Mouse (Mus musculus): ENCODE measurements around the gene Cdkal1. TPM values are rescaled to one million over a fixed set of nuclear protein-coding genes. Genes with fewer than 3 reads are reported as not detected.
A peak's percentile ranks its signal among the peaks of the same experiment; 100 is the strongest.

Cdkal1 gene
- total RNA-seq, 4 experiments from 2014 or later: 25.5 to 36.4 (median 32.8) TPM

DNA sequence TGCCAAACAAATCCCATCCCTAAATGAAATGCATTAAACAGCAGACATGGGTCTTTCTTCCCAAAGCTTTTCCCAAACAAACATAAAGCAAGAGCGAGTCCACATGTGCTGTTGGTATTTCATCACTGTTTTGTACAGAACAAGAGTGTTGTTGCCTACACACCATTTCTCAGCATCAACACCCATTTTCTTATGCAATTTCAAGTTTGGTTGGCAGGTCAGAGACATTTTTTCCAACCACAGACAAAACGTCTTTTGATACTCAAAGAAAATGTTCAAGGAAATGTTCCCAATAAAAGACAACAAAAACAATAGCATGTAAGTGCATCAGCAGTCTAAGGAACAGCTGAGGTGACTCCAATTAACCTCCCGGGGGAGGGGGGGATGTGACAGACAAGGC, 219.9 kb downstream of the Cdkal1 start:
- DNase-seq (ENCODE audit: low spot score in 2 of 2): no peak

DNA sequence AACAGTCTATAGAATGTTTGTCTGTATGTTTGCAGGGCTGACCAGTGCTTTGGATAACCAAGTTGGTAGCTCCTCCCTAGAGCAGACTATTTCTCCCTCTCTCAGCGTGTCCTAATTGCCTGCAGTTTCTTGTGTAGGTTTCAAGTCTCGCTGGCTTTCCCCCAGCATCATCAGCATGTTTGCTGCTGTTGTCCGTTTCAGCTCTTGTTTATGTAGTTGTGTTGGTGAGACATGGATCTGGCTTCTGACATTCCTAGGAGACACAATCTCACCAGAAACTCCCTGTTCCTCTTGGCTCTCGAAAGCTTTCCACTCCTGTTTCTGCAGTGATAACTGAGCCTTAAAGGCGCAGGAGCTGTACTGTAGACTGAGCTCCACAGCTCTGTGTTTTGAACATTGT, 224.1 kb downstream of the Cdkal1 start:
- DNase-seq (ENCODE audit: low spot score in 2 of 2): peak; percentile 47 to 59

DNA sequence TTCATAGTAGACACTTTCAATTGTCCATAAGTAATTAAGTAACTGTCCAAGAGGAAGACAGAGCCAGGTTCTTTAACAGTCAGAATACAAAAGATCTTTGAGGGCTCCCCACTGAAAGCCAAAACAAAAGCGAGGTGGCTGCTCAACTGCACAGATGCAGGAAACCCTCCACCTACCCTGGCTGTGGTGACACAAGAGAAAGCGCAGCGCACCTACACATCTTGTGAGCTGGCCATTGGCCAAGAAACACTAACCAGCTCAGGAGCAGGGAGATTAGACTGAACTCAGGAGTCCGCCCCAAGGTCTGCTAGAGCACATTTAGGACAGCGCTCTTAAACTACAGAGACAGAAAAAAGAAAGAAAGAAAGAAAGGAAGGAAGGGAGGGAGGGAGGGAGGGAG, 226.9 kb downstream of the Cdkal1 start:
- DNase-seq (ENCODE audit: low spot score in 2 of 2): no peak

DNA sequence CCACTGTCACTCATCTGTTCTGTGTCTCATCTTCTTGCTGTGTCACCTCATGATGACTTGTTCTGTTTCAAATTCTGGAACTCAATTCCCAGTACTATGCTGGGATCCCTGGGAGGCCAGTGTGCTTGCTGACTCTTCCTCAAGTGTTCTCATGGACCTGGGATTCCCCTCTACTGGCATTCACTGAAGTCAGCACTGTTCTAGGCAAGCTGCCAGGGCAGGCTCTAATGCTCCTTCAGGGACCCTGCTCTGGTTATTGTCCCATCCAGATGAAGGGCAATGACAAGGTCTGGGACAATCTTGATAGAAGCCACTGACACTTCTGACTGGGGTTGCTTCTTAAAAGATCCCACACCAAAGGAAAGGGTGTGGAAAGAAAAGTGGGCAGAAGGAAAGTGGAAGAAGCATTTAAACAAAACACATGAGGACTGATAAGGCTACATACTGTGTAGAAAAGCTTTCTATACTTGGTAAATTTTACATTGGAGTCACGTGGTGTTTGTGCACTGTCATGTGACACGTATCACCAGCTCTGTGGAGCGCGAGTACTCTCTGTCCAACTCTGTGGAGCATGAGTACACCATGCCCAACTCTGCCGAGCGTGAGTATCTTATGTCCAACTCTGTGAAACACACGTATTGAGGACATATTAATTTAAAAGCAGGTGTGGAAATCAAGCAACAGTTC, 227.9 kb downstream of the Cdkal1 start:
- peak; percentile 51 for DNase-seq (ENCODE audit: low spot score in 2 of 2)

DNA sequence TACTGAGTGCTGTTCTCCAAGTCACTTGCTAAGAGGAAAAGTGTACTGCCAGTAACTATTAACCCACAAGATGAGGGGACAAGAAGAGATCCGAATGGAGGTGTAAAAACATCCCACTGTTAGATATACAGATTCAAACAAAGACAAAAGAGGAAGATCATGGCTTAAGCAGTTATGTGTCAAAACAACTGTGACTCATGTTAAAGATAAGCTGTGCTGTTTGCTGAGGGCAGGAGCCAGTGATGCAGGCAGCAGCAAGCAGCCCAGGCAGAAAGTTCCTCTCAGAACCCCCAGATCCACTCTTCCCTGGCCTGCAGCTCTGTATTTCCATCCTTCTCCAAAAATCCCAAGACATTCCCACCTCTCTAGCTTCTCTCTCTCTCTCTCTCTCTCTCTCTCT, 230.5 kb downstream of the Cdkal1 start:
- no peak for DNase-seq (ENCODE audit: low spot score in 2 of 2)

DNA sequence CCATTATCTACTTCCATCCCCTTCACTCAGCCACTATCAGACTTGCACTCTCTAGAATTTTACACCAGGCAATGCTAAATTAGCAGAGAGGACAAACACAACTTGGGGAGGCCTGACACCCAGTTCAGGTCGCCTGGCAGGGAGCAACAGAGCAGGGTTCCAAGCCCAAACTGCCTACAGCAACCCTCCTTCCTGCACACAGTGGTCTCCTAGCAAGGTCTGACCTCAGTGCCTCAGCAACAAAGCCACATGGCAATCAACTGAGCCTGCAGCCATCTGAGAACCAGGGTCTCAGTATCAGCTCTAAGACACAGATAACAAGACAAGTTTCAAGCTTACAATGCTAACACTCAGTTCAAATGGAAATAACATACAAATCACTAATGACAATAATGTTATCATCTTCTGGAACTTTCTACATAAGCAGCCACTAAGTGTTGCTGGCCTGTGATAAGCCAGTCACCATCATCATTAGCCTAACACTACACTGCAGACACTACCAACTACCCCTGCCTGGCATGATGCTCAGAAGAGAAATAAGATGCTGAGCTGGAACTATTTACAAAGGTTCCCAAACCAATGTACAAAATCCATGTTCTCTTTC, 231.7 kb downstream of the Cdkal1 start:
- no peak for DNase-seq (ENCODE audit: low spot score in 2 of 2)

DNA sequence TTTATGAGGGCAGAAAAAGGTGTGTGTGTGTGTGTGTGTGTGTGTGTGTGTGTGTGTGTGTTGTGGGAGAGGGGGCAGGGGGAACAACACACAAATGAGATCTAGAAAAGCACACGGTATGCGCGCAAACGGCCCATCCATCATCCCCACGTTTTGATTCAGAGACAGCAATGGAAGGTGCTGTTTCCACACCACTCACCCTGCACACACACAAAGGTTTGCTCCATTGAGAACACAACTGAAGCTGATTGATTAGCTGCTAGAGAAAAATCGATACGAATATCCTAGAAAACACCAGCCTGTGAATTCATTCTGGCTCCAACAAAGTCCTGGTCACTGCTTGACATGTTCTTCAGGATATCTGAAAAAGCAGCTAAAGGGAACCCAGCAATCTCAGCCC, 233.6 kb downstream of the Cdkal1 start:
- no peak for DNase-seq (ENCODE audit: low spot score in 2 of 2)

DNA sequence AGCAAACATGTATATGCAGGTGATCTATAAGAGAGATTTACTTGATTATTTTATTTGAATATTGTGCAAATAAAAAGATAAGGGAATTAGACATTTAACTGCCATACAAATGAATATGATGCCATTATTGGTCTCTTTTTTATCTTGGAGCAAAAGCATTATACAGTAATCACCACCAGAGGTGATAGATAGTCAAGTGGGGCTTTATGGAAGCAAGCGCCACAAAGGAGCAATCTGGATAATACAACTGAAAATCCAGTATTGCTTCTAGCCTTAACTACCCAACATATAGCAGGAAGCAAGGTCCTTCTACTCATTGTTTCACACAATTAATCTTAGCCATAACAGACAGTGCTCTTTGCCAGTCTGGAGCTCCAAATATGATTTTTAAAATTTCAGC, 234.1 kb downstream of the Cdkal1 start:
- no peak for DNase-seq (ENCODE audit: low spot score in 2 of 2)

DNA sequence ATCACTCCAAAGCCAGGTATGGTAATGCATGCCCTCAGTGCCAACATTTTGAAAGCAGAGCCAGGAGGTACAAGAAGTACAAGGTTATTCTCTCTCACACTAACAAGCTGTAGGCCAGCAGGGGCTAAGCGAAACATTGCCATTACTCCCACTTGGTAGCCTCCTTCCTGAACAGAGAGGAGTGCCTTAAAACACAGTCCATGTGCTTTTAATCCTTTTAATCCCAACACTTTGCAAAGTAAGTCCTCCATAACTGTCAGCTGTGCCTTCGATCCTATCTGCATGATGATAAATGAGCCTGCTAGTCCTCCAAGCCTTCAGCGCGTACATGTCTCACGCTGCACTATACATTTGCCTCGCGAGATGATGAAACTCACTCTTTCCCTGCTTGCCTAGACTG, 234.6 kb downstream of the Cdkal1 start:
- DNase-seq (ENCODE audit: low spot score in 2 of 2): no peak

DNA sequence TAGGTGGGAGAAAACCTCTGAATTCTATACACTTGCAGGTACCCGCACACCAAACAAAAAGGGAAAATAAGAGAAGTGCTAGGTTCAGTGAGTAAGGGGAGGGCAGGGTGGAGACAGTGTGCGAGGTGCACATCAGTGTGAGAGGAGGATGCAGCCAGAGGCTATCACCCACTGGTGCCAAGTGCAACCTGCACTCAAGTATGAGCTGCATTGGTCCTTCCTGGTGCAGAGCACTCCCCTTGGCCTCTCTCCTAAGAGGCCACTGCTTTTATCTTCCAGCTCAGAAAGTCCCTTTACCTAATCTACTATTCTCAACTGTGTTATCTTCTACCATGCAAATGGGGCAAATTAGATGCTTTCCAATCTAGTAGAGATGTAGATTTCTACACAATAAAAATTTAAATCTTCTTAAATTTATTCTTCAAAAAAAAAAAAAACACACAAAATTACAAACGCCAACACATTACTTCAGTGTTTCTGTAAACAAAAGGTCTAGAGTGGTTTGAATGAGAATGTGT, 238.8 kb downstream of the Cdkal1 start:
- no peak for DNase-seq (ENCODE audit: low spot score in 2 of 2)

DNA sequence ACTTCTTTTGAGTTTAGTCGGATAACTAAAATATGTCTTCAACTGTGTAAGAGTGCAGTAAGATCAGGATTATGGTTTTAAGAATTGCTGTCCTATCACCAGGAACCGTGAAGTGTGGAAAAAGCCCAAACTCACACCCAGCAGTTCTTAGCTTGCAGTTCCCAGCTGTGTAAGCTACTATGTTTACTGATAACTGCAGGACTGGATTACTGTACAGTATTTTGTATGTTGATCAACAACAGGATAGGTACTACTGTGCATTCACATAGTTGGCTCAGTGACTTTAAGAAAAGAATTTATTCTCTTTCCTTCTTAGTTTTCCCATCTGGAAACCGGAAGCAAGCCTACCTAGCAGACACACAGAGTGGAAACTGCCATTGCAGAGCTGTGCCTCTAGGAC, 239.5 kb downstream of the Cdkal1 start:
- no peak for DNase-seq (ENCODE audit: low spot score in 2 of 2)

DNA sequence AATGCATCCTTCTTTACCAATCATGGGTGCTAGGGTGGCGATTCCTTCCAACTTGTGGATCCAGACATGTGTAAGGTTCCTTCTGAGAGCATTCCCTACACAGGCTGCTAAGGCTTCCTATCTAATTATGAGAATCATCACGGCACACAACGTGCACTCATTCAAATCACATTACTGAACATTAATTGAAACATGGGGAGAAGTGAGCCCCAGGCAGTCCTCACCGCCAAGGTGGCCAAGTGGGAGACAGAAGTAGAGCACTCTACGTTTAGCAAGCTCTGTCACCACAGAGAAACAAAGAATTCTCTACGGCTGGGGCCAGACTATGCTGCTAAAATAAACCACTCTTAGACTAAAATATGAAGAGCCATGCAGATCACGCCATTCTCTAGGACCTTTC, 240.4 kb downstream of the Cdkal1 start:
- DNase-seq (ENCODE audit: low spot score in 2 of 2): no peak

DNA sequence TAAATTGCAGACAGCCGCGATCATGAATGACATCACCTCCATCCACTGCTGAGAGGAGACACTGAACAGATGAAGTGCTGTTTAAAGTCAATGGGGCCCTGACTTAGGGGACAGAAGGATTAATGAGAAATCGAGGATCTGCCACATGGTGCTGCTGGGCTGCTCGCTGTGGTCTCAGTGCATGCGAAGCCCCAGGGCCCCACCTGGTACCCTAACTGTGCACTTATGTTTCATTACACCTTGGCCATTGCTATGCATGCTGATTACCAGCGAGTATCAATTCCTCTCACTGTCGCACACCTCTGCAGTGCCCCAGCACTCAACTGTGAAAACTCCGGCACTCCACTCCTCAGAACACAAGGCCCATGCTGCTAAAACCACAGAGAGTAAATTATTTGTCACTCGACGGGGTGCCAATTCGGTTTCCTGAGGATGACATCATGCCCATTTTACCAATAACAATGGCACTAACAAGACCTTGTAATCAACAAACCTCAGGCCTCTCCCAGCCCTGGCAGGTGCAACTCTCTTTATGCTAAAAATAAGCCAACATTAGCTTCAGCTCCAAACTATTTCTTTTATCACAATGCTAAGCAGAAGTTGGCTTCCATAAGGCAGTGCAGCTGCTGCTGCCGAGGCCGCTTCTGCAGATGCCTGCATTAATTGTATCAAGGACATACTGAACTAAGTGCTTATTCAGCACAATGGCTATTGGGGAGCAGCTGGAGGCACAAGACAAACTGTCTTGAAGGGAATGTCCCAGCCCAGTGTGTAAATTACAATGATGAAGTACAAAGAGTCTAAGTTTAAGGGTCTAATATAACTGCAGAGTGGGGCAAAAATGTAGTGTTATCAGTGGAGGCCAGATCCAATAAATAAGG, 245.2 kb downstream of the Cdkal1 start:
- DNase-seq (ENCODE audit: low spot score in 2 of 2): no peak

DNA sequence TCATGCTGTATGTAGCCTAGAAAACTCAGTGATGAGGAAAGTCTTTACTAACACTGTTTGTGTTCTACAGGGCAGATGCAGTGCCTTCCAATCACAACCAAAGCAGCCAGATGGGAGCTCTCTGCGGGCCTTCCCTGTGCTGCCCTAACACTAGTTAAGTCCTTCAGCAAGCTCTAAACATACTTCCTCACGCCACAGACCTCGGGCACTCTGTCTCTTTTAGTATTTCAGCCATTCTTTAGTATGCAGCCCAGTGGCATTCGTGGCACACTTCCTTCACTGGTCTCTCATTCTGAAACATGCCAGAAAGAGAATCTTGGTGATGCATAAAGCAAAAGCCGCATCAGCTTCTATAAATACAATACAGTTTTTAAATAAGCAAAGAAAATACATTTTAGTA, 246.0 kb downstream of the Cdkal1 start:
- no peak for DNase-seq (ENCODE audit: low spot score in 2 of 2)

DNA sequence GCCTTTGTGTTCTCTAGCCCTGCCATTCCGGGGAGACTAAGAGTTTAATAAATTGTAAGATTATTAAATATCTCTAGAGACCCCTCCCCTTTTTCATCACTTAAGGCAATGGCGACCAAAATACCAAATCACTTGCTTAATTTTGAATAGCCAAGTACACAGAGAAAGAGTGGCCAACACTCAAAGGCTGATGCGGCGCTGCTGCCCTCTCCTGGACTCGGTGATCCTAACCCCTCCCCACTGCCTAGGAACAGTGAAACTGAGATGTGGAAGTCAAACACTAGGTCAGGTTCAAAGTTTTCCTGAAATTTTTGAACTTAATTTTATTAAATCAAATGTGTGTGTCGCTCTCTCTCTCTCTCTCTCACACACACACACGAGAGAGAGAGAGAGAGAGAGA, 251.2 kb downstream of the Cdkal1 start:
- peak in 1 of 2 experiments; percentile 25 for DNase-seq (ENCODE audit: low spot score in 2 of 2)

DNA sequence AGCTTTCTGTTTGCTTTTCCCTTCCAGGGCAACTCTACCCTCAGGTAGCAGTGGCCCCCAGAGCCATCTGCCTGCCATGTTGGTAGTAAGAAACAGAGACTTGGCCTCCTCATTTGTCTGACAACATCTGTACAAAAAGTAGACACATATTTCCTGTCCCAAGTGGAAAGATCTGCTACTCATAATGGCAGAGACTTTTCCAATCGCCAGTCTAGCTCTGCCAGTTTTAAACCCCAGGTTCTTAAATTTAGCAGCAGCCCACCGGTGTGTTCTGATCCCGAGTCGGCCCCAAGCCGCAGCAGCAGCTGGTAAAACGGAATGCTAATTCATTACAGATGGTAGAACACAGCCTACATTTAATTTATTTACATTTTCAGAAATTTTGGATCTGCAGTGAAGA, 251.9 kb downstream of the Cdkal1 start:
- DNase-seq (ENCODE audit: low spot score in 2 of 2): no peak

DNA sequence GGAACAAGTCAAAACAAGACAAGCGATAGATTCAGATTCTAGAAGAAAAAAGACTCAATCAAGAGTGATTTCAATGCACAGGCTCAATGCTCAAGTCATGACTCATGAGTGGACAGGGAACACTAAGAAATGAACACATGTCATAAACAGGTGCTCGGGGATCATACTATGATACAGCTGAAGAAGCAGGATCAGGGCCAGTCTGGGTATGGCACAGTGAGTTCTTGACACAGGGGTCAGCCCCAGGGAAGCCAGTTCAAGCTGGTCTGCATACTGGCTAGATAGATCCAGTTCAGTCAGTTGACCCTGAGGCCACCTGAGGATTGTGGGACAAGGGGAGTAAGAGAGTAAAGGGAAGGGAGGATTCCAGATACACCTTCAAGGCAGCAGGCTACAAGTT, 254.4 kb downstream of the Cdkal1 start:
- DNase-seq (ENCODE audit: low spot score in 2 of 2): no peak

DNA sequence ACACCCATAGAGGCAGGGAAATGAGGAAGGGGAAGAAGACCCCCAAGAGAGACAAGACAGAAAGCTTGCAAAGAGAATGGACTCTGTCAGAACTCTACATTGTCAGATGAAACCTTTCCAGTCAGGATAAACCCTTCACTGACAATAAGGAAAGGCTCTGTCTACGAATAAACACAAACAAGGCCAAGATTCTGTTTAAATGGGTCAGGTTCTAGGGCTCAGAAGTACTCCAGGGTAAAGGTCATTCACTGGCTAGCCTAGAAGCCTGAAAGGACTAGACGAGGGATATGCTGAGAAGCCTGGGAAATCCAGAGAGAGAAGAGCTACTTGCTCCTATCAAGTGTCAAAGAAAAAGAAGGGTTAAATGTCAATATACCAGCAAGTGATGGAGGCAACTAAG, 255.8 kb downstream of the Cdkal1 start:
- DNase-seq (ENCODE audit: low spot score in 2 of 2): no peak

DNA sequence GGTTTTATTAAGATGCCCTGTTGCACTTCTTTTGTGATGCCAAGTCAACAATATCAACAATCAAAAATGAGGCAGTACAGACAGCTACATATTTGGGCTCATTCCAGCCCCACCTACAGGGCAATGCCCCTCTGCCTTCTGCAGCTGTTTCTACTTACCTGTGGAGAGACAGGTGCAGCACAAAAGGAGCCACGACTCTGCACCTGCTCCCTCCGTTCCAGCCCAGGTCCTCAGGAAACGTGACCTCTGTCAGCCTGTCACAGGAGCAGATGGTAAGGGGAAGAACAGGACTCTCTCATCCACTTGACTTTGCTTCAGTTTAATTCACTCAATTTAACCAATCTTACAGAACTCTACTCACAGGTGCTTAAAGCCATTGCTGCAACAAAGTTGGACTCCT, 258.7 kb downstream of the Cdkal1 start:
- DNase-seq (ENCODE audit: low spot score in 2 of 2): no peak

DNA sequence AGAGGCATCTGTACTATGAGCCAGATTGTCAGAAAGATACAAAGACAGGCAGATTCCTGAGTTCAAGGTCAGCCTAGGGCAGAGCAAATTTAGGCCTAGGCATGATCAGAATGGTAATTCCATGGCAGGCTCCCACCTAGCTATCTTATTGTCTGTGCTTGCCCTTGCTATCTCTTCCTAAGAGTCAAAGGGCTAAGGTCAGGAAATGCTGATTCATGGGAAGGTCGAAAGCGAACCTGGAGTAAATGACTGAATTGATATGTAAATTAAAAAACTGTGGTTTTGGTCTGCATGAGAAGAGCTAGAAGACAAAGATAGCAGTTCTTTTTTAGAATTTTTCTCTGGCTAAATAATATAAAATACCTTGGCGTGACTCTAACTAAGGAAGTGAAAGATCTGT, 262.4 kb downstream of the Cdkal1 start:
- DNase-seq (ENCODE audit: low spot score in 2 of 2): no peak

DNA sequence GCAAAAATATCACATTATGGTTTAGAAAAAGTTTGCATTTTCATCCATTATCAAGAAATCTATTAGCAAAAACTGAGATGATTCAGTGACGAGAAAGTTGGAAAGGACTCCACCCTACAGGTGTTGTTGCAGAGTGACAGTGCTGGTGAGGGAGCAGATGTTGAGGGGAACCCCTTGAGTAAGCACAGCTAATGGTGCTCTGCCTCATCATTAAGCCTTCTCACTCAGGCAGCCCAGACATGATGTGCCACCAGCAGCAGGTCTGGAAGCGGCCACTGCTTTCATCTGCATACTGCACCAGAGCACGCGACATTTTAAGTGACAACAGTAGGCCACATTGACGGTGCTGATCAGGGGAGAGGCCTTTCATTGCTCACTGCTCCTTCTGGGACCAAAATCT, 264.8 kb downstream of the Cdkal1 start:
- no peak for DNase-seq (ENCODE audit: low spot score in 2 of 2)

DNA sequence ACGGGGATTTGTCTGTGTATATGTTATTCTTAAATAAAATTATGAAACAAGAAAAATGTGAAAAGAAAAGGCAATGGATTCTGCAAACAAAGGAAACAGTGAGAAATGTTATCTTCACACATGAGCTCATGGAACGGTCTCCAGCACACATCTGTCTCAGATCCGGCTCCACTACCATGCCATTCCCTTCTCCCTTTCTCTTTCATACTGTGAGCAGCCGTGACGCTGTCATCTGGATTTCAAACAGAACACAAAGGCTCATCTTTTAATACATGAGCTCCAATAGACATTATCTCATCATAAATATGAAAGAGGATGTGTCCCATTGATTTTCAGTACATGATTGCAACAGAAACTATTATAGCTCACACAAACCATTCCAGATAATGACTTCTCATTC, 265.3 kb downstream of the Cdkal1 start:
- DNase-seq (ENCODE audit: low spot score in 2 of 2): no peak
